Mouse (Mus musculus): Measurements from ENCODE around the gene Jade2. TPM values are rescaled to one million over a fixed set of nuclear protein-coding genes. Genes with fewer than 3 reads are reported as not detected.

Gene Jade2
- total and polyA plus RNA-seq, 3 experiments = 25.6 to 60.1 (median 58.2) TPM

GRCm38 (mm10) chr11:51885681-51886080, 28.2 kb upstream of the Jade2 start:
- Histone ChIP-seq H3K27me3 (replicated peaks) (no peaks in the 10 kb centered on the region), H3K4me1 (ENCODE audit: control insufficient read depth in 1 of 2, insufficient read depth in 2 of 2) (peaks cover 12 to 24% of the 10 kb centered on the region in 2 experiments), H3K79me2 (replicated peaks; ENCODE audit: control insufficient read depth, extremely low read depth, insufficient read depth, poor library complexity, severe bottlenecking) (no peaks in the 10 kb centered on the region), H3K4me3 (replicated peaks in 1 of 3; ENCODE audit: low read depth in 2 of 3, low read length in 2 of 3, poor library complexity in 1 of 3) (no peak overlapping the region), H3K9me3 (replicated peaks; ENCODE audit: low read length) (peaks cover 2% of the 10 kb centered on the region), H3K27ac (ENCODE audit: insufficient read depth, low read depth) (no peak overlapping the region), H3K9ac (ENCODE audit: insufficient read depth, low read depth) (no peak overlapping the region), H3K4me2 (ENCODE audit: insufficient read depth, low read depth, poor library complexity, severe bottlenecking) (no peak overlapping the region), H3K36me3 (replicated peaks in 1 of 2; ENCODE audit: control insufficient read depth in 1 of 2, insufficient read depth in 1 of 2, low read length in 1 of 2) (no peaks in the 10 kb centered on the region)
- dilution Hi-C loops (cut with MboI; ENCODE audit: extremely low pct_ligation_motif_present, extremely low pct_unique_long_range_greater_than_20kb, low sequenced_read_pairs) = no loop called here
- no peak for TF ChIP-seq MAFK (IDR thresholded peaks at IDR 0.05; ENCODE audit: insufficient replicate concordance, low read length)
- TF ChIP-seq RAD21 (IDR thresholded peaks at IDR 0.05; ENCODE audit: low read depth, low read length) = no peak
- no peak for TF ChIP-seq BHLHE40 (IDR thresholded peaks at IDR 0.05; ENCODE audit: low read depth, low read length)
- TF ChIP-seq IRF4 (IDR thresholded peaks at IDR 0.05; ENCODE audit: low read depth, low read length) = no peak
- TF ChIP-seq MXI1 (IDR thresholded peaks at IDR 0.05; ENCODE audit: low read depth, low read length) = no peak
- TF ChIP-seq CTCF (conservative IDR thresholded peaks at IDR 0.05 in 1 of 2, IDR thresholded peaks at IDR 0.05 in 1 of 2; ENCODE audit: low read depth in 2 of 2, low read length in 2 of 2) = no peak
- no peak for TF ChIP-seq EP300 (IDR thresholded peaks at IDR 0.05; ENCODE audit: low read length)
- no peak for TF ChIP-seq ZC3H11A (IDR thresholded peaks at IDR 0.05; ENCODE audit: low read depth, low read length)
- no peak for TF ChIP-seq MAZ (IDR thresholded peaks at IDR 0.05; ENCODE audit: low read depth, low read length)
- TF ChIP-seq SMC3 (IDR thresholded peaks at IDR 0.05; ENCODE audit: low read depth, low read length) = no peak
- TF ChIP-seq NELFE (IDR thresholded peaks at IDR 0.05; ENCODE audit: low read depth, low read length) = no peak
- TF ChIP-seq GABPA (IDR thresholded peaks at IDR 0.05; ENCODE audit: insufficient replicate concordance, low read depth, low read length) = no peak
- no peak for TF ChIP-seq E2F4 (IDR thresholded peaks at IDR 0.05; ENCODE audit: insufficient replicate concordance, low read depth, low read length)
- no peak for TF ChIP-seq POLR2AphosphoS2 (IDR thresholded peaks at IDR 0.05; ENCODE audit: low read depth, low read length)
- TF ChIP-seq PAX5 (IDR thresholded peaks at IDR 0.05; ENCODE audit: low read length) = no peak
- TF ChIP-seq UBTF (IDR thresholded peaks at IDR 0.05; ENCODE audit: low read depth, low read length) = no peak
- TF ChIP-seq MEF2A (IDR thresholded peaks at IDR 0.05; ENCODE audit: borderline replicate concordance, low read depth, low read length) = no peak
- no peak for TF ChIP-seq ETS1 (conservative IDR thresholded peaks at IDR 0.05; ENCODE audit: low read depth, low read length)
- TF ChIP-seq ELF1 (IDR thresholded peaks at IDR 0.05; ENCODE audit: low read depth, low read length) = no peak
- no peak for TF ChIP-seq ZMIZ1 (IDR thresholded peaks at IDR 0.05; ENCODE audit: low read depth, low read length)
- in situ Hi-C loops (cut with MboI; ENCODE audit: low pct_ligation_motif_present, low pct_unique_long_range_greater_than_20kb, low sequenced_read_pairs) = no loop called here
- DNase-seq (ENCODE audit: extremely low read depth) = no peak

DNA sequence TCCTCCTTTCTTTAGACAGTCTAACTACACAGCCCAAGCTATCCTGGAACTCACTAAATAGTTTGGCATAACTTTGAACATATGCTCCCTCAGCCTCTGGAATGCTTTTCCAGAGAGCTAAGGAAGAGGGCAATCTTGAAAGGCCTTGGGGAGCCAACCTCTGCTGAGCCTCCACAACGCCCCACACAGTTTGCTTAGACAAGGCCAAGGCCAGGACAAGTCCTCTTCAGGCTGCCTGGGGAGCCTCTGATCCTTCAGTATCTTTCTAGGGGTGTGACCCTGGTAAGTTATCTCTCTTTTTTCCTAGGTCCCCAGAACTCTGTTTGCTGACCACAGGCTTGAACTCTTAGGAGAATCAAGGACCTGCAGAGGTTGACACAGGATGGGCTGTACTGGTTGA, 26.6 kb upstream of the Jade2 start:
- Histone ChIP-seq H3K79me2 (replicated peaks; ENCODE audit: control insufficient read depth, extremely low read depth, insufficient read depth, poor library complexity, severe bottlenecking) (no peaks in the 10 kb centered on the region), H3K4me2 (ENCODE audit: insufficient read depth, low read depth, poor library complexity, severe bottlenecking) (no peak overlapping the region), H3K27me3 (replicated peaks) (no peaks in the 10 kb centered on the region), H3K9ac (ENCODE audit: insufficient read depth, low read depth) (no peak overlapping the region), H3K9me3 (replicated peaks; ENCODE audit: low read length) (peaks cover 12% of the 10 kb centered on the region), H3K27ac (ENCODE audit: insufficient read depth, low read depth) (no peak overlapping the region), H3K36me3 (replicated peaks in 1 of 2; ENCODE audit: control insufficient read depth in 1 of 2, insufficient read depth in 1 of 2, low read length in 1 of 2) (no peaks in the 10 kb centered on the region), H3K4me3 (replicated peaks in 1 of 3; ENCODE audit: low read depth in 2 of 3, low read length in 2 of 3, poor library complexity in 1 of 3) (no peak overlapping the region), H3K4me1 (ENCODE audit: control insufficient read depth in 1 of 2, insufficient read depth in 2 of 2) (peaks cover 12 to 24% of the 10 kb centered on the region in 2 experiments)
- in situ Hi-C loops (cut with MboI; ENCODE audit: low pct_ligation_motif_present, low pct_unique_long_range_greater_than_20kb, low sequenced_read_pairs) = no loop called here
- TF ChIP-seq USF2 (conservative IDR thresholded peaks at IDR 0.05; ENCODE audit: low read depth, low read length) = no peak
- TF ChIP-seq ZMIZ1 (IDR thresholded peaks at IDR 0.05; ENCODE audit: low read depth, low read length) = no peak
- TF ChIP-seq JUN (IDR thresholded peaks at IDR 0.05; ENCODE audit: insufficient read depth, low read depth, low read length) = no peak
- TF ChIP-seq ZNF384 (IDR thresholded peaks at IDR 0.05; ENCODE audit: low read depth, low read length) = no peak
- no peak for TF ChIP-seq MXI1 (IDR thresholded peaks at IDR 0.05; ENCODE audit: low read depth, low read length)
- TF ChIP-seq CHD2 (IDR thresholded peaks at IDR 0.05; ENCODE audit: low read length) = no peak
- no peak for TF ChIP-seq HCFC1 (IDR thresholded peaks at IDR 0.05; ENCODE audit: low read depth, low read length)
- TF ChIP-seq PAX5 (IDR thresholded peaks at IDR 0.05; ENCODE audit: low read length) = no peak
- no peak for TF ChIP-seq E2F4 (IDR thresholded peaks at IDR 0.05; ENCODE audit: insufficient replicate concordance, low read depth, low read length)
- TF ChIP-seq MYC (IDR thresholded peaks at IDR 0.05; ENCODE audit: low read depth, low read length) = no peak
- no peak for TF ChIP-seq TCF12 (IDR thresholded peaks at IDR 0.05; ENCODE audit: low read depth, low read length)
- no peak for TF ChIP-seq NRF1 (IDR thresholded peaks at IDR 0.05; ENCODE audit: low read depth, low read length)
- TF ChIP-seq BHLHE40 (IDR thresholded peaks at IDR 0.05; ENCODE audit: low read depth, low read length) = no peak
- no peak for TF ChIP-seq ETS1 (conservative IDR thresholded peaks at IDR 0.05; ENCODE audit: low read depth, low read length)
- TF ChIP-seq KAT2A (IDR thresholded peaks at IDR 0.05; ENCODE audit: insufficient replicate concordance, low read length) = no peak
- no peak for TF ChIP-seq MAFK (IDR thresholded peaks at IDR 0.05; ENCODE audit: insufficient replicate concordance, low read length)
- TF ChIP-seq SIN3A (IDR thresholded peaks at IDR 0.05; ENCODE audit: low read length) = no peak
- TF ChIP-seq POLR2AphosphoS2 (IDR thresholded peaks at IDR 0.05; ENCODE audit: low read depth, low read length) = no peak
- DNase-seq (ENCODE audit: extremely low read depth) = no peak
- dilution Hi-C loops (cut with MboI; ENCODE audit: extremely low pct_ligation_motif_present, extremely low pct_unique_long_range_greater_than_20kb, low sequenced_read_pairs) = no loop called here
